Mouse (Mus musculus) heart, embryonic 16.5 days (tissue): ENCODE measurements around the gene Tmod3. TPM values are rescaled to one million over a fixed set of nuclear protein-coding genes. Genes with fewer than 3 reads are reported as not detected.

Experiments used
- ATAC-seq: fragments of 200-750 bp; cut with Nextera tagmentation; replicated peaks from 2 replicates; pipeline ENCODE4 v1.8.0; 2017; ENCODE audit warnings: moderate number of reproducible peaks; ENCODE audit not compliant: insufficient read depth, low FRiP score; ENCODE audit errors: extremely low read depth
- H3K27ac ChIP-seq: fragments of 300-500 bp; sonication (generic); 2 replicates; pipeline ENCODE4 v1.5.1; 2014; ENCODE audit warnings: mild to moderate bottlenecking, low read length, control low read depth, moderate library complexity
- H3K27me3 ChIP-seq: fragments of 300-500 bp; sonication (generic); 2 replicates; pipeline ENCODE4 v1.6.1; 2014; ENCODE audit warnings: low read length, mixed read lengths; ENCODE audit not compliant: control insufficient read depth, insufficient read depth
- H3K36me3 ChIP-seq: fragments of 300-500 bp; sonication (generic); 2 replicates; pipeline ENCODE4 v1.6.1; 2014; ENCODE audit not compliant: control insufficient read depth, insufficient read depth
- H3K4me1 ChIP-seq: fragments of 300-500 bp; sonication (generic); 2 replicates; pipeline ENCODE4 v1.6.1; 2014; ENCODE audit warnings: low read length, mixed read lengths; ENCODE audit not compliant: control insufficient read depth, insufficient read depth
- H3K4me2 ChIP-seq: fragments of 300-500 bp; sonication (generic); 2 replicates; pipeline ENCODE4 v1.6.1; 2014; ENCODE audit warnings: low read depth, mild to moderate bottlenecking, control low read depth, low read length
- H3K4me3 ChIP-seq: fragments of 300-500 bp; sonication (generic); 2 replicates; pipeline ENCODE4 v1.5.1; 2014; ENCODE audit warnings: mild to moderate bottlenecking, control low read depth, low read length
- H3K9ac ChIP-seq: fragments of 300-500 bp; sonication (generic); 2 replicates; pipeline ENCODE4 v1.6.1; 2014; ENCODE audit warnings: low read length, control low read depth
- H3K9me3 ChIP-seq: fragments of 300-500 bp; sonication (generic); replicated peaks from 2 replicates; pipeline ENCODE4 v1.6.1; 2016; ENCODE audit warnings: low read length; ENCODE audit not compliant: control insufficient read depth
- WGBS: fragments of 180-500 bp; shearing (Covaris S2); extraction: QIAGEN DNeasy Blood & Tissue Kit; methylation state at CpG from one replicate; pipeline ENCODE4 v1.1.7; 2014; 5-methylcytosine and 5-hydroxymethylcytosine counted together
- polyA plus RNA-seq: library from polyadenylated mRNA; unstranded; fragments of >200 nt; fragmentation: Nextera tagmentation; extraction: Ambion mirVana; gene quantifications from 2 replicates; pipeline ENCODE4 v1.2.1, GENCODE M21; 2015

Tmod3 gene
- polyA plus RNA-seq, 1 experiment from 2014 or later: 90.3 TPM

DNA sequence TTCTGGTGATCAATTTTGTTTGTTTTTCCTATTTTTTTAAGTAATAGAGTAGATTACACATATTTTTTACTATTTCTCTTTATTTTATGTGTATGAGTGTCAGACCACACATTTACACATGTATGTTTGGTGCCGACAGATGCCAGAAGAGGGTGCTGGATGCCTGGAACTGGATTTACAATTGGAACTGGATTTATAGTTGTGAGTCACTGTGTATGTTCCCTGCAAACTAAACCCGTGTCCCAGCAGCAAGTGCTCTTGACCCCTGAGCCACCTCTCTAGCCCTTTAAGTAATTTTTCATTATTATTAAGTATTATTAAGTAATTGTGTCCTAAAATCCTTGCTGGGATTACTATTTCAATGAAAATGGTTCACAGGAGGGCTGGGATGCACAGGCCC, 37.2 kb downstream of the Tmod3 start:
- Histone ChIP-seq H3K9me3 (no peaks in the 10 kb centered on the region), H3K4me1 (peaks cover 3% of the 10 kb centered on the region), H3K9ac (no peak overlapping the region), H3K4me3 (no peak overlapping the region), H3K27me3 (no peaks in the 10 kb centered on the region), H3K27ac (no peak overlapping the region), H3K4me2 (no peak overlapping the region), H3K36me3 (0 out of 2 replicates have a peak, but pooled peaks cover 5% of the 10 kb centered on the region)
- no peak for ATAC-seq
- WGBS: 76% methylated on average over 2 of the region's 2 CpGs

DNA sequence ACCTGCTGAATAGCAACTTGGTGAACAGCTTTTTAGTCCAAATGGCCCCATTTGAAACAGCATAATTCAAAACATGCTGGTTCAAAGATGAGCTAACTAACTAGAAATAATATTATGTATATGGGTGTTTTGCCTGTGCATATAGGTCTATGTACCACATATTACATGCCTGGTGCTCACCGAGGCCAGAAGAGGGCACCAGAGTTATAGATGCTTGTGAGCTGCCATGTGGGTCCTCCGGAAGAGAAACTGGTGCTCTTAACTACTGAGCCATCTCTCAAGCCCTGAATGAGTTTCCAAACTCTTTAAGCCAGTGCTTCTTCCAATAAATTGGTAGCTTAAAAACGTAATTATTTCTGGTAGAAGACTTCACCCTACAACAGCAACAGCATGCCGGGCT, 37.7 kb downstream of the Tmod3 start:
- ATAC-seq: no peak; the same call in 1 of the 2 replicates
- Histone ChIP-seq H3K9ac (no peak overlapping the region), H3K27me3 (no peaks in the 10 kb centered on the region), H3K4me3 (no peak overlapping the region), H3K4me1 (peaks cover 2% of the 10 kb centered on the region; the same call in 1 of the 2 replicates), H3K4me2 (no peak overlapping the region), H3K36me3 (0 out of 2 replicates have a peak, but pooled peaks cover 5% of the 10 kb centered on the region), H3K9me3 (no peaks in the 10 kb centered on the region), H3K27ac (no peak overlapping the region)
- WGBS: 50% methylated on average over 4 of the region's 4 CpGs

GRCm38 (mm10) chr9:75520940-75521339, 38.5 kb downstream of the Tmod3 start:
- Histone ChIP-seq H3K27me3 (no peaks in the 10 kb centered on the region), H3K4me1 (peaks cover 2% of the 10 kb centered on the region; the same call in 1 of the 2 replicates), H3K9me3 (no peaks in the 10 kb centered on the region), H3K36me3 (0 out of 2 replicates have a peak, but pooled peaks cover 8% of the 10 kb centered on the region), H3K4me2 (no peak overlapping the region), H3K4me3 (no peak overlapping the region), H3K27ac (no peak overlapping the region), H3K9ac (no peak overlapping the region)
- no peak for ATAC-seq
- 92% methylated on average over 8 of the region's 8 CpGs for WGBS

GRCm38 (mm10) chr9:75517751-75518150, 41.7 kb downstream of the Tmod3 start:
- ATAC-seq: no peak
- Histone ChIP-seq H3K9ac (no peak overlapping the region), H3K4me2 (no peak overlapping the region), H3K9me3 (0 out of 2 replicates have a peak, but pooled peaks cover 2% of the 10 kb centered on the region), H3K4me1 (no peaks in the 10 kb centered on the region), H3K4me3 (no peak overlapping the region), H3K27me3 (no peaks in the 10 kb centered on the region), H3K27ac (no peak overlapping the region), H3K36me3 (peaks cover 19% of the 10 kb centered on the region; the same call in 1 of the 2 replicates)
- WGBS: 71% methylated on average over 3 of the region's 3 CpGs

- H3K9ac ChIP-seq: no peak overlapping the region
- no peak overlapping the region for H3K27ac ChIP-seq
- no peak overlapping the region for H3K4me2 ChIP-seq
- 0 out of 2 replicates have a peak, but pooled peaks cover 2% of the 10 kb centered on the region for H3K9me3 ChIP-seq
- no peak overlapping the region for H3K4me3 ChIP-seq
- H3K4me1 ChIP-seq: no peaks in the 10 kb centered on the region
- 56% methylated on average over 12 of the region's 12 CpGs for WGBS
- peaks cover 14% of the 10 kb centered on the region; the same call in 1 of the 2 replicates for H3K36me3 ChIP-seq
- ATAC-seq: peak; percentile 37; the same call in 1 of the 2 replicates
- no peaks in the 10 kb centered on the region for H3K27me3 ChIP-seq
Measured at GRCm38 (mm10) chr9:75515464-75516113, 43.9 kb downstream of the Tmod3 start.

- Histone ChIP-seq H3K27ac (no peak overlapping the region), H3K4me2 (no peak overlapping the region), H3K36me3 (peaks cover 37% of the 10 kb centered on the region), H3K9ac (no peak overlapping the region), H3K4me1 (no peaks in the 10 kb centered on the region), H3K9me3 (0 out of 2 replicates have a peak, but pooled peaks cover 2% of the 10 kb centered on the region), H3K4me3 (no peak overlapping the region), H3K27me3 (no peaks in the 10 kb centered on the region)
- WGBS: 48% methylated on average over 8 of the region's 8 CpGs
- ATAC-seq: no peak; the same call in 1 of the 2 replicates
Measured at GRCm38 (mm10) chr9:75511236-75511939, 48.1 kb downstream of the Tmod3 start.

DNA sequence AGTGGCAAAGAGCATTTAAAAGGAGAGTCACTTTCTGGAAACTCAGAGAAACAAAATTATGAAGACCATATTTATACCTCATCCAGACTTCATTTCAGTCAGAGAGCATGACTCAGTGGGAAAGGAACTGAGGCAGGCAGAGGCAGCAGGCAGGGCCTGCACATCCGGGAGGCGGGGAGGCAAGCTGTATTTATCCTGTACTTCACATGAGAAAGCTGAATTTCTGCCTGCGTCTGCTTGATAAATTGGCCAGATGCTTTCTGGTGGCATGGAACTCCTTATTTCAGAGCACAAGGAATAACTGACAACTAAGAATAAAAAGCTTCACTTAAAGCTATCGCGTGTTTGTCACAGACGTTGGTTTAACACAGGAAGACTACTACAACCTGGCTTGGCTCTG, 55.1 kb downstream of the Tmod3 start:
- no peak overlapping the region for H3K9ac ChIP-seq
- H3K9me3 ChIP-seq: no peaks in the 10 kb centered on the region
- no peak overlapping the region for H3K4me2 ChIP-seq
- H3K27me3 ChIP-seq: no peaks in the 10 kb centered on the region
- no peak for ATAC-seq
- WGBS: 89% methylated on average over 6 of the region's 6 CpGs
- no peak overlapping the region for H3K4me3 ChIP-seq
- H3K36me3 ChIP-seq: peaks cover 55% of the 10 kb centered on the region
- no peaks in the 10 kb centered on the region for H3K4me1 ChIP-seq
- no peak overlapping the region for H3K27ac ChIP-seq

- no peak for ATAC-seq
- Histone ChIP-seq H3K9ac (no peak overlapping the region), H3K27me3 (no peaks in the 10 kb centered on the region), H3K4me2 (no peak overlapping the region), H3K4me1 (peaks cover 3% of the 10 kb centered on the region; the same call in 1 of the 2 replicates), H3K4me3 (no peak overlapping the region), H3K36me3 (peaks cover 36% of the 10 kb centered on the region), H3K27ac (no peak overlapping the region), H3K9me3 (0 out of 2 replicates have a peak, but pooled peaks cover 2% of the 10 kb centered on the region)
- 95% methylated on average over 7 of the region's 7 CpGs for WGBS
Measured at GRCm38 (mm10) chr9:75498571-75498970, 60.9 kb downstream of the Tmod3 start.

DNA sequence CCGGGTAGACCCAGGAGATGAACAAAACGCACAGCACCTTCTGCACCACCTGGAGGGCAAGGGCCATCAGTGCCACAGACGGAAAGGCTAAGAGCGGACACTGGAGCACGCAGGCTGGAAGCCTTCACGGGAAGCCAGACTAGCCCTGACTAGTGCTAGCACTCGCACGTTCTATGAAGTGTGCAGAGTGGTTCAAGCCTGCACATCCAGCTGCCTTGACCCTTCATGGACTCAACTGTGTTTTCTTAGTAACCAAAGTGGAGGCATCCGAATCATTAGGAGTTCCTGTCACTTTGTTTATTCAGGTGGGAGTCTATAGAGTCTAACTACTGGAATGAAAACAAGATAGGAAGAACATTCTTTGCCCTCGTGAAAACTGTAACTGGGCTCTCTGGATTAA, 63.5 kb downstream of the Tmod3 start:
- H3K27ac ChIP-seq: no peak overlapping the region
- peaks cover 3% of the 10 kb centered on the region; the same call in 1 of the 2 replicates for H3K4me1 ChIP-seq
- H3K27me3 ChIP-seq: no peaks in the 10 kb centered on the region
- no peak overlapping the region for H3K4me3 ChIP-seq
- 0 out of 2 replicates have a peak, but pooled peaks have one; percentile 52 for ATAC-seq
- H3K36me3 ChIP-seq: peaks cover 17% of the 10 kb centered on the region
- no peak overlapping the region for H3K9ac ChIP-seq
- H3K9me3 ChIP-seq: 0 out of 2 replicates have a peak, but pooled peaks cover 2% of the 10 kb centered on the region
- no peak overlapping the region for H3K4me2 ChIP-seq
- 71% methylated on average over 10 of the region's 10 CpGs for WGBS
